Mouse (Mus musculus): Measurements from ENCODE around the gene Zfp595. TPM values are rescaled to one million over a fixed set of nuclear protein-coding genes. Genes with fewer than 3 reads are reported as not detected.

Zfp595 gene
- total RNA-seq (2012; rRNA removed) (4.6 and 5.4 TPM in 2 replicates), total RNA-seq (2014; rRNA removed) (10.1 and 13.7 TPM in 2 replicates), polyA plus RNA-seq (2012; ENCODE audit: insufficient read length, low read depth) (5.4 and 6.4 TPM in 2 replicates)

DNA sequence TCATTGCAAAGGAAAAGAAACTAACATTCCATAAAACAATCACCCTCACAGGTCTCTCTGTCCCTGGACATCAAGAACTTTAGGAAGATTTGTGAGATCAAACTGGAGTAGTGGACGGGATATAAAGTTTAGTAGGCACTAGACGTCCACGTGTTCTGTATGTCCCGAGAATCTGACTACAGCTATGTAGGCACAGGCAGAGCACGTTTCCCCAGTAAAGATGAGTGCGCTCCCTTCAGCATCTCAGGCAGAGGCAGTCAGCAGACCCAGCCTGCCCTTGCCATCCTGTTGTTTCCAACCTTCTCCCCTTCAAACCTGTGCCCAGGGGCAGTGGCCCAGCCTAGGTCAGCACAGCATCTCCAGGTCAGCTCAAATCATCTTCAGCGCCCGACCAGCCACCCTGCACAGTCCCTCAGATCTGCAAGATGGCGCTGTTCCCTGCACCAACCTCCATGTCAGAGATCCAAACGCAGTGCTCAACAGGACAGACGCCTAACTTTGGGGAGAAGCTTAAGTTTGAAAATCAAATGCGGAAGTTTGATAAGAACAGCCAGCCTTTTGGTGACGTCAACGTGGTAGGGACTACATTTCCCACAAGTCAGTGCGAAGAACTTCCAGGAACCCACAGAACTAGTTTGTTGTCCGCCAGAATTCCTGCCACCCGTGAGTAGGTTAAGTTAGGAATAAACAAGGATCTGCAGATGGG lies at the start of gene Zfp595:
Zfp595 (minus strand) TSS at position 552 of the 706 bp plus-strand sequence.
- Histone ChIP-seq H3K79me2 (replicated peaks; ENCODE audit: control insufficient read depth, extremely low read depth, insufficient read depth, poor library complexity, severe bottlenecking) (peaks cover 5% of the 10 kb centered on the region), H3K9me3 (replicated peaks; ENCODE audit: low read length) (peaks cover 4% of the 10 kb centered on the region), H3K9ac (ENCODE audit: insufficient read depth, low read depth) (peak within 1 kb of the TSS; percentile 51), H3K4me3 (replicated peaks in 1 of 3; ENCODE audit: low read depth in 2 of 3, low read length in 2 of 3, poor library complexity in 1 of 3) (peak within 1 kb of the TSS; percentile 54 to 84 (median 77)), H3K4me1 (ENCODE audit: control insufficient read depth in 1 of 2, insufficient read depth in 2 of 2) (peaks cover 0 to 25% of the 10 kb centered on the region in 2 experiments; a peak in 2 of 4 replicates), H3K4me2 (ENCODE audit: insufficient read depth, low read depth, poor library complexity, severe bottlenecking) (peak within 1 kb of the TSS; percentile 93), H3K27me3 (replicated peaks) (no peaks in the 10 kb centered on the region), H3K27ac (ENCODE audit: insufficient read depth, low read depth) (0 out of 2 replicates have a peak within 1 kb of the TSS, but pooled peaks have one; percentile 34), H3K36me3 (replicated peaks in 1 of 2; ENCODE audit: control insufficient read depth in 1 of 2, insufficient read depth in 1 of 2, low read length in 1 of 2) (peaks cover 0 to 7% of the 10 kb centered on the region in 2 experiments)
- dilution Hi-C loops (cut with MboI; ENCODE audit: extremely low pct_ligation_motif_present, extremely low pct_unique_long_range_greater_than_20kb, low sequenced_read_pairs) = no loop called here
- no peak for TF ChIP-seq RCOR1 (conservative IDR thresholded peaks at IDR 0.05; ENCODE audit: low read depth, low read length)
- no peak for TF ChIP-seq PAX5 (IDR thresholded peaks at IDR 0.05; ENCODE audit: low read length)
- peak; percentile 39; the same call in 1 of the 2 replicates for TF ChIP-seq SMC3 (IDR thresholded peaks at IDR 0.05; ENCODE audit: low read depth, low read length)
- TF ChIP-seq USF1 (IDR thresholded peaks at IDR 0.05; ENCODE audit: low read depth, low read length) = no peak
- no peak for TF ChIP-seq E2F4 (IDR thresholded peaks at IDR 0.05; ENCODE audit: insufficient replicate concordance, low read depth, low read length)
- TF ChIP-seq ZNF384 (IDR thresholded peaks at IDR 0.05; ENCODE audit: low read depth, low read length) = no peak
- no peak for TF ChIP-seq ZKSCAN1 (IDR thresholded peaks at IDR 0.05; ENCODE audit: borderline replicate concordance, low read depth, low read length)
- TF ChIP-seq JUND (conservative IDR thresholded peaks at IDR 0.05; ENCODE audit: low read depth, low read length) = no peak
- peak; percentile 36 for TF ChIP-seq RAD21 (IDR thresholded peaks at IDR 0.05; ENCODE audit: low read depth, low read length)
- TF ChIP-seq JUN (IDR thresholded peaks at IDR 0.05; ENCODE audit: insufficient read depth, low read depth, low read length) = peak; percentile 54
- TF ChIP-seq UBTF (IDR thresholded peaks at IDR 0.05; ENCODE audit: low read depth, low read length) = no peak
- peak; percentile 44; the same call in 1 of the 2 replicates for TF ChIP-seq TCF12 (IDR thresholded peaks at IDR 0.05; ENCODE audit: low read depth, low read length)
- no peak for TF ChIP-seq CHD2 (IDR thresholded peaks at IDR 0.05; ENCODE audit: low read length)
- no peak for TF ChIP-seq ZC3H11A (IDR thresholded peaks at IDR 0.05; ENCODE audit: low read depth, low read length)
- TF ChIP-seq POLR2AphosphoS2 (IDR thresholded peaks at IDR 0.05; ENCODE audit: low read depth, low read length) = no peak; the same call in 1 of the 2 replicates
- TF ChIP-seq ZMIZ1 (IDR thresholded peaks at IDR 0.05; ENCODE audit: low read depth, low read length) = no peak
- peak; percentile 84; the same call in 1 of the 2 replicates for TF ChIP-seq KAT2A (IDR thresholded peaks at IDR 0.05; ENCODE audit: insufficient replicate concordance, low read length)
- no peak; the same call in 1 of the 2 replicates for TF ChIP-seq GABPA (IDR thresholded peaks at IDR 0.05; ENCODE audit: insufficient replicate concordance, low read depth, low read length)
- TF ChIP-seq MAZ (IDR thresholded peaks at IDR 0.05; ENCODE audit: low read depth, low read length) = no peak
- TF ChIP-seq SIN3A (IDR thresholded peaks at IDR 0.05; ENCODE audit: low read length) = peak; percentile 84
- TF ChIP-seq EP300 (IDR thresholded peaks at IDR 0.05; ENCODE audit: low read length) = 0 out of 2 replicates have a peak, but pooled peaks have one; percentile 13
- peak; percentile 89 for TF ChIP-seq MYC (IDR thresholded peaks at IDR 0.05; ENCODE audit: low read depth, low read length)
- TF ChIP-seq TBP (conservative IDR thresholded peaks at IDR 0.05; ENCODE audit: low read depth, low read length) = peak; percentile 85
- peak; percentile 62 for TF ChIP-seq NELFE (IDR thresholded peaks at IDR 0.05; ENCODE audit: low read depth, low read length)
- TF ChIP-seq CTCF (conservative IDR thresholded peaks at IDR 0.05 in 1 of 2, IDR thresholded peaks at IDR 0.05 in 1 of 2; ENCODE audit: low read depth in 2 of 2, low read length in 2 of 2) = peak in 1 of 2 experiments; percentile 59; a peak in 2 of 4 replicates
- TF ChIP-seq USF2 (conservative IDR thresholded peaks at IDR 0.05; ENCODE audit: low read depth, low read length) = no peak
- TF ChIP-seq MAX (IDR thresholded peaks at IDR 0.05; ENCODE audit: low read length) = peak; percentile 93
- TF ChIP-seq MEF2A (IDR thresholded peaks at IDR 0.05; ENCODE audit: borderline replicate concordance, low read depth, low read length) = 0 out of 2 replicates have a peak, but pooled peaks have one; percentile 8
- peak; percentile 17; the same call in 1 of the 2 replicates for TF ChIP-seq CHD1 (IDR thresholded peaks at IDR 0.05; ENCODE audit: low read depth, low read length)
- no peak for TF ChIP-seq IRF4 (IDR thresholded peaks at IDR 0.05; ENCODE audit: low read depth, low read length)
- peak; percentile 46; the same call in 1 of the 2 replicates for TF ChIP-seq BHLHE40 (IDR thresholded peaks at IDR 0.05; ENCODE audit: low read depth, low read length)
- no peak for TF ChIP-seq ETS1 (conservative IDR thresholded peaks at IDR 0.05; ENCODE audit: low read depth, low read length)
- TF ChIP-seq NRF1 (IDR thresholded peaks at IDR 0.05; ENCODE audit: low read depth, low read length) = no peak
- peak; percentile 96 for TF ChIP-seq HCFC1 (IDR thresholded peaks at IDR 0.05; ENCODE audit: low read depth, low read length)
- TF ChIP-seq ELF1 (IDR thresholded peaks at IDR 0.05; ENCODE audit: low read depth, low read length) = peak; percentile 97
- TF ChIP-seq POLR2A (IDR thresholded peaks at IDR 0.05; ENCODE audit: low read depth, low read length) = peak; percentile 63
- no peak for TF ChIP-seq MAFK (IDR thresholded peaks at IDR 0.05; ENCODE audit: insufficient replicate concordance, low read length)
- peak; percentile 85 for TF ChIP-seq MXI1 (IDR thresholded peaks at IDR 0.05; ENCODE audit: low read depth, low read length)
- in situ Hi-C loops (cut with MboI; ENCODE audit: low pct_ligation_motif_present, low pct_unique_long_range_greater_than_20kb, low sequenced_read_pairs) = no loop called here
- DNase-seq (ENCODE audit: extremely low read depth) = peak; percentile 95
